Mouse (Mus musculus) T-helper 2 cell (primary cell): ENCODE results near the gene Hist1h1b.
"Not testable (repeated sequence)": the region's sequence is repeated elsewhere in the genome, so short reads cannot be mapped to it uniquely, and the experiment has no call there.

Experiments used
- in situ Hi-C: fragments of 300-600 bp; cut with MboI, MseI; formaldehyde crosslinking; loops from one replicate; pipeline ENCODE4 v1.15.1; 2025; ENCODE audit warnings: high pct_unique_total_duplicates

Hist1h1b gene

DNA sequence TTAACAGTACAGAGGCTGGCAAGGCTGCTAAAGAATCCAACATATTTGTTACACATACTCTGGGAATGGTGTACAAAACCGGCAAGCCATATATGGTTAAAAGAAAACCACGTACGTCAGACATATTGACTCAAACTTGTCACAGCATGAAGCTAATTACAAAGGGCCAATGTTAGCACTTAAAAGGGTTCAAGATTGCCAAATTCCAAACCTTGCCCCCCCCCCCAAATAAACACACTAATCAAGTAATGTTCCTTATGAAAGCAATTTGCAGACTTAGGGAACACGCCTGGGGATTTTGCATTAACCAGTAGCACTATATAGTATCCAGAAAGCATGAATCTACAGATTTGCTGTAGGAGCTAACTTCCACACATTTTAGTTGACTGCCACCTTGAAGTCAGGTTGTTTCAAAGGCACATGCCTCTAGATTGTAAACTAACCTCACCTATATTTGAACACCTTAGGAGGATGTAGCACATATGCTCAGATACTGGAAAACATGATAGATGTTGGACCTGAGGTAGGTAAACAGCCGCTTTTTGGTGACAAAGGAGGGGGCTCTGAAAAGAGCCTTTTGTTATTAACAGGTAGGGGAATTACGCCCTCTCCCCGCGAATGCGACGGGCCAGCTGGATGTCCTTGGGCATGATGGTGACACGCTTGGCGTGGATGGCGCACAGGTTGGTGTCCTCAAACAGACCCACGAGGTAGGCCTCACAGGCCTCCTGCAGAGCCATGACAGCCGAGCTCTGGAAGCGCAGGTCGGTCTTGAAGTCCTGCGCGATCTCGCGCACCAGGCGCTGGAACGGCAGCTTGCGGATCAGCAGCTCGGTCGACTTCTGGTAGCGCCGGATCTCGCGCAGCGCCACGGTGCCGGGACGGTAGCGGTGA, 2.2 kb upstream of the Hist1h1b start:
- in situ Hi-C loops = not testable (repeated sequence)

- in situ Hi-C loops = no loop called here
These were observed 1.2 kb upstream of the Hist1h1b start for GRCm38 (mm10) chr13:21781639-21782038.

DNA sequence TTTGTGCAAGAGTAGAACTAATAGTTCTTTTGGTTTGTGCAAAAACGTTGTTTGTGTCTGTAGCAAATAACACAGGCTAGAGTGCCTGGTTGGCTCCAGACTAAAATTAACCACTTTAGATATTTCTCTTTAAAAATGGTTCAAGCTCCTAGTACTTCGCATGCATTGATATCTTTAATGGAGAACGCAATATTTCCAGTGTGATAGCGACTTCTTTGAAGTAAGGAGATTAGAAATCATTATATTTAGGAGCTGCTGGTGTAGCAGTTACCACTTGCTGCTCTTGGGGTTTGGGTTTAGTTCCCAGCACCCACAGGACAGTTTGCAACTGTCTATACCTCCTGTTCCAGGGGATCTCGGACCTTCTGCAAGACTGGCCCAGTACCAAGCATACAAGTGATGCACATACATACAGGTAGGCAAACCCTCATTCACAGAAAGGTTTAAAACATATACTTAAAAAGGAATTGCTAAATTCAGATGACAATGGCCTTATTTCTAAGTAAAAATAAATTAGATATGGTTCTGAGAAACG, 663 bp upstream of the Hist1h1b start:
- in situ Hi-C loops = no loop called here

DNA sequence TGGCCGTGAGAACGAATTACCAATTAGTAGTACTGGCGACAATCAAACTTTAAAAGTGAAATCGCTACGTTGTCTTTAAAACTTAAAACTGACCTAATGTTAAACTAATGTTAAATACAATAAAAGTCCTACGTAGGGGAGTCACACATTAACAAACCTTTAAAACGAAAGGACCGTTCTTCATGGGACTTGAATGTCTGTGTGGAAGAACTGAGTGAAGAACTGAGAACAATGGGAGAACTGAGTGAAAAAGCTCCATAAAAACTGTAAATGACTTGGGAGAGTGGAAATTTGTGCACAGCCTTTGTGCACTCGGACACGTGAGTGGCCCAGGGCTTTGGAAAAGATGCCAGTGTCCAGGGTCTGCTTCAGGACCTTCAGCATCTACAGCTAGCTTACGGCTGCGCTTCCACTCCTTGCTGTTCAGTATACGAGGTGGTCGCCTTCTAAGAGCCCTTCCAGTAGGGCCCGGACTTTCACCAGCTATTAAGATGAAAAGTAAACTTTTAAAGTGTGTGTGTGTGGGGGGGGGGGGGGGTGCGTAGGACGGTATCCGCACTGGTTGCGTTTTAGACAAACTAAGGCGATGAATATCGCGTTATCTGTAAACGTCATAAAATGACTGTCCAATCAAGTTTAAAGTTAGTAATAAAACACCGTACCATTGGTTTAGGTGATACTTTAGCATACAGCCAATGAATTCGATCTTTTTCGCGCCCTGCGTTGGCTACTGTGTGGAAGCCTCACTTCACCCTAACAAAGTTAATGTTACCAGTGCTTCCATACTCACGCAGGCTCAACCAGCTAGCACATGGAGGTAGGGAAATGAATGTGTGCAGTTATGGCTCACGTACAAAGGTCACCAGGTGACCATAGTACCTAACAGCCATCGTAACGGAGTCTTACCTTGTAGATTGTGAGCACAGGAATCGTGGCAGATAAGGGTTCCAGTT, 1.3 kb downstream of the Hist1h1b start:
- in situ Hi-C loops = no loop called here

- in situ Hi-C loops = no loop called here
These were observed 24.7 kb downstream of the Hist1h1b start for GRCm38 (mm10) chr13:21755707-21756106.

GRCm38 (mm10) chr13:21754294-21755001, 26.0 kb downstream of the Hist1h1b start:
- in situ Hi-C loops = not testable (repeated sequence)

DNA sequence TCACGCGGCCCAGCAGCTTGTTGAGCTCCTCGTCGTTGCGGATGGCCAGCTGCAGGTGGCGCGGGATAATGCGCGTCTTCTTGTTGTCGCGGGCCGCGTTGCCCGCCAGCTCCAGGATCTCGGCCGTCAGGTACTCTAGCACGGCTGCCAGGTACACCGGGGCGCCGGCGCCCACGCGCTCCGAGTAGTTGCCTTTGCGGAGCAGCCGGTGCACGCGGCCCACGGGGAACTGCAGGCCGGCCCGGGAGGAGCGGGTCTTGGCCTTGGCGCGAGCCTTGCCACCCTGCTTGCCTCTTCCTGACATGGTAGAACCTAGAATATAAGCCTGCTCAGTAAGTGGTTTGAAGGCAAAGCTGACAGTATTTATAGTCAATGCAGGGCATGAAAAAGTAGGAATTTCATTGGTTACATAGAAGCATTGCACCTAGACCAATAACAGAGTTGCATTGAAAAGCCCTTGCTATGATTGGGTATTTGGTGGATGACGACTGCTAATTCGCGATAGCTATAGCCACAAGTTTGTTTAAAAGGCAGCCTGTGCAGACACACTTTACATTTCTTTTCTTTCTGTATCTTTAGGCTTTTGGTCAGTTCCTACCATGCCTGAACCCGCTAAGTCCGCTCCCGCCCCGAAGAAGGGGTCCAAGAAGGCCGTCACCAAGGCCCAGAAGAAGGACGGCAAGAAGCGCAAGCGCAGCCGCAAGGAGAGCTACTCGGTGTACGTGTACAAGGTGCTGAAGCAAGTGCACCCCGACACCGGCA, 26.7 kb downstream of the Hist1h1b start, which contains the start of the genes Hist1h2ak and Hist1h2bn:
Gene Hist1h2ak, minus strand, starts transcription at position 304 of the 762 bp plus-strand sequence.
Gene Hist1h2bn, plus strand, starts transcription at position 600 of the 762 bp plus-strand sequence.
- in situ Hi-C loops = not testable (repeated sequence)

DNA sequence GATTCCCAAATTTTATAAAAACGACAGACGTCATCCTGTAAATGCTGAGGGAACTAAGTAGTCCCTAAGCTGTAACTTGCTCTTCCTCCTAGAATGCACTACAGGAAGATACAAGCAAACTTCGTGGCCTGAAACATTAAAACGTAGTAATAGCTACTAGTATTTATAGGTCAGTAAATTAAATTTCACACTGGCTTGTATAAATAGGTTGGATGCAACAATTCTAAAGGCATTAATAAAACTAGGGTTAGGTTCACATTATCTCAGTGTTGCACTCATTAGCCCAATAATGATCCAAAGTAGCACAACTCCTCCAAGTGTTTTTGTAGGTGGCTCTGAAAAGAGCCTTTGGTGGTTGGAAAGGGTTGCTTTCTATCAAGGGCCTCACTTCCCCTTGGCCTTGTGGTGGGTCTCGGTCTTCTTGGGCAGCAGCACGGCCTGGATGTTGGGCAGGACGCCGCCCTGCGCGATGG, 27.3 kb downstream of the Hist1h1b start:
- in situ Hi-C loops = no loop called here

DNA sequence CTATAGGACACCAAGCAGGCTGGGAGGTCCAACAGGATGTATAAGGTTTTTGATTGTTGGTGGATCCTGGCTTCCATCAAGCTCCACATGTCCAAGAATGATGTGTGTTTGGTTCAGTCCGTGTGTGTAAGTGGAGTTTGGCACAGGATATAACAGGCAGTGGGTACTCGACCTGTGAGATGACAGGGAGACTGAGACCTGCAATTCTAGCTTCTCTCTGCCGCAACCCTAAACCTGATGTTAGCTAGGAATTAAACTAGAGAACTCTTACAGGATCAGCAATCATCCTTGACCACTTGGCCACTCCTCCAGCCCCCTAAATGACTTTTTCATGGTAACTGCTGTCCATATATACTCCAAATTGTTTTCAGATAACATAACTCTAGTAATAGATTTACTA, 28.1 kb downstream of the Hist1h1b start:
- in situ Hi-C loops = no loop called here

- in situ Hi-C loops = no loop called here
These were observed 28.6 kb downstream of the Hist1h1b start for GRCm38 (mm10) chr13:21751827-21752226.

- in situ Hi-C loops = no loop called here
These were observed 29.0 kb downstream of the Hist1h1b start for GRCm38 (mm10) chr13:21751417-21751816.

- in situ Hi-C loops = not testable (repeated sequence)
These were observed 30.0 kb downstream of the Hist1h1b start, which contains the start of gene Hist1h4k for GRCm38 (mm10) chr13:21750159-21751017. Gene Hist1h4k (minus strand): TSS chr13:21750505.

DNA sequence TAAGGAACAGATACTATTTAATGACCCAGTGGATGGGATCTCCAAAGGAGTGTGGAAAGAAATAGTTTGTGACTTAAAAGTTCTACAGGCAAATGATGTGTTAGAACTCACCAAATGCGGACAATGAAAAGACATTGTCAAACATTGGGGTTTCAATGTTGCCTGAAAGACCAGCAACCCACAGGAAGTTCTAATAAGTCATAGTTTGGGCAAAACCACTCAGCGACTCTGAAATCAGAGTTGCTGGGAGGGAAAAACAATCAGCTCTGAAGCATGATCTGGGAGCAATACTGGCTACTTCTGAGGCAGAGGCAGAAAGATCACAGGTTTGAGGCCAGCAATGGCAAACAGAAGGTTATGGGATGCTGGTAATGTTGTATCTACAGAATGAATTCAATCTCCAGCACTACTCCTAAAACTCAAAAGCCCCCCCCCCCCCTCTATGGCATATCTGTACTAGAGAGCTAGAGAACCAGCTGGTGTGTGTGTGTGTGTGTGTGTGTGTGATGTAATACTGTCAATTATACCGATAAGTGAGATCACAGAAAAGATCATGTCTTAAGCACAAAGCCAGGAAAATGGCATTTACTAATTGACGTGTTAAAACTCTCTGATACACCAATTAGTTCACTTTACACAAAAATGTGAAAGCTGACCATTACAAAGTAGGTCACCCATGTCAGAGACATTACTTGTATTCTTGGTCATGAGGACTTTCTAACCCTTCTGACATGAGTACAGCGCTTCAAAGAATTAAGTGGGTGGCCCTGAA, 30.9 kb downstream of the Hist1h1b start:
- in situ Hi-C loops = loop anchor here (5.0 to 10.0 kb wide), 2 partner anchors 38 to 1405 kb away; partner anchors contain the start of genes Hist1h2an and Hist1h2bp

GRCm38 (mm10) chr13:21745006-21745405, 35.4 kb downstream of the Hist1h1b start:
- in situ Hi-C loops = loop anchor here (5.0 to 10.0 kb wide), 2 partner anchors 42 to 1400 kb away; partner anchors contain the start of genes Hist1h2an and Hist1h2bp

GRCm38 (mm10) chr13:21734906-21735767, 45.3 kb downstream of the Hist1h1b start, which contains the start of gene Hist1h4j:
Gene Hist1h4j (plus strand): TSS chr13:21735064.
- in situ Hi-C loops = not testable (repeated sequence)

DNA sequence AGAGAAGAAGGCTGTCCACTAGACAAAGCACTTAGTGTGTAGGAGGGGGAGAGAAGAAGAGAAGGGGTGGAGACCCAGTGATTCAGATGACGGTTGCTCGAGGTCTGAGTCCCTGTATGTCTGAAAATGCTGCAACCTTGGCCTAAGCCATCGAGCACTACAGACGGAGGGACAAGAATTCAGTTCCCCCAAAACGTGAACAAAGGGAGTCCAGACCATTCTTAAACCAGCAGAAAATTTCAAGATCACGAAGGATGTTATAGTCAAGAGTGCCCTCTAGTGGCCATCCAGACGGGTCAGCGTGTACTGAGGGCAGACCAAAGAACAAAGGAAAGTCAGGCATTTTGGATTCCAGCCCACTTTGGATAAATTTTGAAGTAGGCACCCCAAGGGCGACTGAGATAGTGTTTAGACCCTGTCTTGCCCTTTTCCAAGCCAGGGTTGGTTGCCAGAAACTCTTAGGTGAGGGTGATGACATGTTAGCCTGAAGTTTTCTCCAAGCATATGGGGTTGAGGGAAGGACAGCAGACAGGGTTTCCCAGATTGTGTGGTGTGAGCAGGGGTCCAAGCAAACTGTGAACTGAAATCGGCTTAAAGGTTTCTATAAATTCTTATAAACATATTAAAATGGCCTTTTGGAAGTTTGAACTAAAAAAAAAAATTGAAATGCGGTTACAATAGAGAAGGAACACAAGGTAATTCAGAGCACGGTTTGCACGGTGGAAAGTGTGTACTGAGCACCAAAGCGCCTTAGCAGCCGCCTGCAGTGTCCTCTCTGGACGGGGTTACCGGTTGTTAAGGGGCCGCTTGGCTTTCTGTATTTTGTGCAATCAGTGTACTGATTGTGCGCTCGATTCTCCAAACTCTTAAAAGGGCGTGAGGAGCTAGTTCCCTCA, 46.2 kb downstream of the Hist1h1b start:
- in situ Hi-C loops = no loop called here
